Mouse (Mus musculus): ENCODE data around the gene Lhx1. TPM values are rescaled to one million over a fixed set of nuclear protein-coding genes. Genes with fewer than 3 reads are reported as not detected.

Gene Lhx1
- total RNA-seq, 1 experiment, result 0.09 TPM

DNA sequence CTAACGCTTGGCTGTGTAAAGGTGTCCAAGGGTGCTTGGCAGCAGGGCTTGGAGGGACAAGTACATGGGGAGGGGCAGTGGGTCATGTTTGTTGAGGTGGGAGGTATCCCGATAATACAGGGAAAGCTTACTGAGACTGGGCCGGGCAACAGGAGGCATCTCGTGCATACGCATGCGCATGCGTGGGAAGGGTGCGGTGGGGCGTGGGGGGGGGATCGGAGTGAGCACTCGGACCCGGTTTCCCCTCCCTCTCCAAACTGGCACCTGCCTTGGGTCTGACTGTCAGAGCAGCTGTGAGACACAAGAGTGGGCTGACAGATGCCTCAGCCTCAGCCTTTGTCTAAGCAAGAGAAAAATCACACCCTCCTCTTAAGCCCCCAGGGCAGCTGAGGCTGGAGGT lies 45.1 kb upstream of the Lhx1 start:
- DNase-seq (ENCODE audit: low read depth, low spot score), result no peak
- no peaks in the 10 kb centered on the region for H3K9me3 ChIP-seq (ENCODE audit: control insufficient read depth, insufficient read depth, low read depth, low read length)
- no peak for TF ChIP-seq ZNF384 (IDR thresholded peaks at IDR 0.05; ENCODE audit: low read depth, low read length)
- no peak for TF ChIP-seq HCFC1 (IDR thresholded peaks at IDR 0.05; ENCODE audit: borderline replicate concordance, insufficient read depth, low read length)
- TF ChIP-seq CHD2 (IDR thresholded peaks at IDR 0.05; ENCODE audit: low read depth, low read length), result no peak
- TF ChIP-seq MAFK (IDR thresholded peaks at IDR 0.05; ENCODE audit: insufficient read depth, low read depth, low read length), result no peak
- TF ChIP-seq ZC3H11A (IDR thresholded peaks at IDR 0.05; ENCODE audit: borderline replicate concordance, low read depth, low read length), result no peak
- no peak overlapping the region for H3K27ac ChIP-seq (ENCODE audit: insufficient read depth, low read depth, low read length, poor library complexity, severe bottlenecking)
- no peak overlapping the region for H3K4me3 ChIP-seq (ENCODE audit: insufficient read depth in 1 of 2, low read depth in 1 of 2, low read length in 2 of 2, poor library complexity in 1 of 2, severe bottlenecking in 1 of 2)
- in situ Hi-C loops (cut with MboI; ENCODE audit: low sequenced_read_pairs in 2 of 2, unreplicated experiment in 2 of 2), result no loop called here
- H3K9ac ChIP-seq (ENCODE audit: insufficient read depth, low read depth, low read length, poor library complexity, severe bottlenecking), result no peak overlapping the region
- peaks cover 0 to 3% of the 10 kb centered on the region in 2 experiments; a peak in 2 of 4 replicates for H3K4me1 ChIP-seq (ENCODE audit: control insufficient read depth in 2 of 2, insufficient read depth in 2 of 2, low read length in 2 of 2, poor library complexity in 1 of 2)
- no peaks in the 10 kb centered on the region for H3K36me3 ChIP-seq (ENCODE audit: control insufficient read depth, insufficient read depth, low read length, poor library complexity, severe bottlenecking)

GRCm38 (mm10) chr11:84569052-84569751 lies 43.9 kb upstream of the Lhx1 start:
- Histone ChIP-seq H3K36me3 (ENCODE audit: control insufficient read depth, insufficient read depth, low read length, poor library complexity, severe bottlenecking) (no peaks in the 10 kb centered on the region), H3K4me3 (ENCODE audit: insufficient read depth in 1 of 2, low read depth in 1 of 2, low read length in 2 of 2, poor library complexity in 1 of 2, severe bottlenecking in 1 of 2) (no peak overlapping the region), H3K9me3 (ENCODE audit: control insufficient read depth, insufficient read depth, low read depth, low read length) (no peaks in the 10 kb centered on the region), H3K27ac (ENCODE audit: insufficient read depth, low read depth, low read length, poor library complexity, severe bottlenecking) (no peak overlapping the region), H3K4me1 (ENCODE audit: control insufficient read depth in 2 of 2, insufficient read depth in 2 of 2, low read length in 2 of 2, poor library complexity in 1 of 2) (peaks cover 0 to 3% of the 10 kb centered on the region in 2 experiments; a peak in 2 of 4 replicates), H3K9ac (ENCODE audit: insufficient read depth, low read depth, low read length, poor library complexity, severe bottlenecking) (no peak overlapping the region)
- no peak for DNase-seq (ENCODE audit: low read depth, low spot score)
- in situ Hi-C loops (cut with MboI; ENCODE audit: low sequenced_read_pairs in 2 of 2, unreplicated experiment in 2 of 2), result no loop called here
- TF ChIP-seq HCFC1 (IDR thresholded peaks at IDR 0.05; ENCODE audit: borderline replicate concordance, insufficient read depth, low read length), result no peak
- TF ChIP-seq ZNF384 (IDR thresholded peaks at IDR 0.05; ENCODE audit: low read depth, low read length), result no peak
- TF ChIP-seq CHD2 (IDR thresholded peaks at IDR 0.05; ENCODE audit: low read depth, low read length), result no peak
- TF ChIP-seq ZC3H11A (IDR thresholded peaks at IDR 0.05; ENCODE audit: borderline replicate concordance, low read depth, low read length), result no peak
- no peak for TF ChIP-seq MAFK (IDR thresholded peaks at IDR 0.05; ENCODE audit: insufficient read depth, low read depth, low read length)

DNA sequence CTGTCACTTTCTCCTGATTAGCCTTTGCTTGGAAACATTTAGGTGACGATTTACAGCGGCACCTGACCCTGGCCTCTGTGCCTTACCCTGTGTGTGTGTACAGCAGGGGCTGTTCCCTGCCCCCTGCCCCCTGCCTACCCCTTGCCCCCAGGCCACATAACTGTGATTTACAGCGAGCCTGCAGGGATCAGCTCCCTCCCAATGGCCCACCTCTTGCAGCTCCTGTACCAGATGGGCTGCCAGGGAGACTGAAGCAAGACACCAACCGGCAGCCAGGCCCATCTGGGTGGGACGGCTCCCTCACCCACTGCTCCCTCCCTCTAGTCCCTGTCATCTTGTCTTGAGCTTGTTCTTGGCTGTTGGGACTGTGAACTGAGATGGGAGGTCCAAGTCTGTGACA lies 43.1 kb upstream of the Lhx1 start:
- H3K9ac ChIP-seq (ENCODE audit: insufficient read depth, low read depth, low read length, poor library complexity, severe bottlenecking), result no peak overlapping the region
- TF ChIP-seq MAFK (IDR thresholded peaks at IDR 0.05; ENCODE audit: insufficient read depth, low read depth, low read length) (no peak), ZNF384 (IDR thresholded peaks at IDR 0.05; ENCODE audit: low read depth, low read length) (no peak), HCFC1 (IDR thresholded peaks at IDR 0.05; ENCODE audit: borderline replicate concordance, insufficient read depth, low read length) (no peak), CHD2 (IDR thresholded peaks at IDR 0.05; ENCODE audit: low read depth, low read length) (no peak), ZC3H11A (IDR thresholded peaks at IDR 0.05; ENCODE audit: borderline replicate concordance, low read depth, low read length) (no peak)
- in situ Hi-C loops (cut with MboI; ENCODE audit: low sequenced_read_pairs in 2 of 2, unreplicated experiment in 2 of 2), result no loop called here
- no peaks in the 10 kb centered on the region for H3K9me3 ChIP-seq (ENCODE audit: control insufficient read depth, insufficient read depth, low read depth, low read length)
- no peak overlapping the region for H3K27ac ChIP-seq (ENCODE audit: insufficient read depth, low read depth, low read length, poor library complexity, severe bottlenecking)
- H3K4me3 ChIP-seq (ENCODE audit: insufficient read depth in 1 of 2, low read depth in 1 of 2, low read length in 2 of 2, poor library complexity in 1 of 2, severe bottlenecking in 1 of 2), result no peak overlapping the region
- no peaks in the 10 kb centered on the region for H3K36me3 ChIP-seq (ENCODE audit: control insufficient read depth, insufficient read depth, low read length, poor library complexity, severe bottlenecking)
- peaks cover 0 to 3% of the 10 kb centered on the region in 2 experiments; a peak in 2 of 4 replicates for H3K4me1 ChIP-seq (ENCODE audit: control insufficient read depth in 2 of 2, insufficient read depth in 2 of 2, low read length in 2 of 2, poor library complexity in 1 of 2)
- DNase-seq (ENCODE audit: low read depth, low spot score), result no peak

GRCm38 (mm10) chr11:84566691-84567090 lies 41.4 kb upstream of the Lhx1 start:
- Histone ChIP-seq H3K4me3 (ENCODE audit: insufficient read depth in 1 of 2, low read depth in 1 of 2, low read length in 2 of 2, poor library complexity in 1 of 2, severe bottlenecking in 1 of 2) (no peak overlapping the region), H3K36me3 (ENCODE audit: control insufficient read depth, insufficient read depth, low read length, poor library complexity, severe bottlenecking) (no peaks in the 10 kb centered on the region), H3K9me3 (ENCODE audit: control insufficient read depth, insufficient read depth, low read depth, low read length) (no peaks in the 10 kb centered on the region), H3K9ac (ENCODE audit: insufficient read depth, low read depth, low read length, poor library complexity, severe bottlenecking) (no peak overlapping the region), H3K4me1 (ENCODE audit: control insufficient read depth in 2 of 2, insufficient read depth in 2 of 2, low read length in 2 of 2, poor library complexity in 1 of 2) (peaks cover 0 to 3% of the 10 kb centered on the region in 2 experiments; a peak in 2 of 4 replicates), H3K27ac (ENCODE audit: insufficient read depth, low read depth, low read length, poor library complexity, severe bottlenecking) (no peak overlapping the region)
- DNase-seq (ENCODE audit: low read depth, low spot score), result no peak
- in situ Hi-C loops (cut with MboI; ENCODE audit: low sequenced_read_pairs in 2 of 2, unreplicated experiment in 2 of 2), result no loop called here
- no peak for TF ChIP-seq CHD2 (IDR thresholded peaks at IDR 0.05; ENCODE audit: low read depth, low read length)
- TF ChIP-seq HCFC1 (IDR thresholded peaks at IDR 0.05; ENCODE audit: borderline replicate concordance, insufficient read depth, low read length), result no peak
- TF ChIP-seq ZNF384 (IDR thresholded peaks at IDR 0.05; ENCODE audit: low read depth, low read length), result no peak
- no peak for TF ChIP-seq ZC3H11A (IDR thresholded peaks at IDR 0.05; ENCODE audit: borderline replicate concordance, low read depth, low read length)
- no peak for TF ChIP-seq MAFK (IDR thresholded peaks at IDR 0.05; ENCODE audit: insufficient read depth, low read depth, low read length)
